Mouse (Mus musculus) embryo, embryonic 10 days (tissue): ENCODE measurements around the gene Cplx3.

Experiments used
- DNase-seq: peaks from one replicate; pipeline ENCODE4 v3.0.0-alpha.2; 2015; ENCODE audit warnings: low spot score

Gene Cplx3

DNA sequence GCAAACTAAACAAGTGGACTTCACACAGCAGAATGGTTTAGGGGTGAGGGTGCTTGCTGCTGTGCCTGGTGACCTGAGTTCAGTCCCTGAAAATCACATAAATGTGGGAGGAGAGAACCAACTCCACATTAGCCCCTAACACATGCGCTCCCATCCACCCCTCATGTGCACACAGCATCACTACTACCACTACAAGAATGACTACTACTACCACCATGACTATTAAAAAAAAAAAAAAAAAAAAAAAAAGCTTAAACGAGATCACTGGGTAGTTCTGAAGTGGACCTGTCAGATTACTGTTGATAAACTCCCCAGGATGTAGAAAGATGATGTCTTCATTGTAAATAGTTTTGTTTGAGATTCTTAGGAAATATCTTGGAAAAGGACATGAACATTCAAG lies 46.5 kb downstream of the Cplx3 start:
- no peak for DNase-seq

DNA sequence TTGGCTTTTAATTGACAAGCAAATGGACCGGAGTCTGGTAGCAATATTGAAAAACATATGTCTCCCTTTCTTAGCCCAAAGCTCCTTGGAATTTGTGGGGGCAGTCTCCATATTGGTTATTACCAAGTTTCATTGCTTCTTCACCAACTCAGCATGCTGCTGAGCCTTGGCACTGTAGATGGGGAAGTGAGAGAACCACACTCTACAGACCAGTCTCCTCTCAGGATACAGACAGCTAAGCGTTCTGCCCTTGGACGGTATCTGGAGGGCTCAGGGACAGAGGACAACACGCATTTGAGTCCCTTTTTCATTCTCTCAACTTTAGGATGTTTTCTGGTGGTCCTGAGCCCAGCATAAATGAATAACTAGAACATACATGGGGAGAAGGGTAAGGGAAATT lies 47.5 kb downstream of the Cplx3 start:
- DNase-seq = no peak

DNA sequence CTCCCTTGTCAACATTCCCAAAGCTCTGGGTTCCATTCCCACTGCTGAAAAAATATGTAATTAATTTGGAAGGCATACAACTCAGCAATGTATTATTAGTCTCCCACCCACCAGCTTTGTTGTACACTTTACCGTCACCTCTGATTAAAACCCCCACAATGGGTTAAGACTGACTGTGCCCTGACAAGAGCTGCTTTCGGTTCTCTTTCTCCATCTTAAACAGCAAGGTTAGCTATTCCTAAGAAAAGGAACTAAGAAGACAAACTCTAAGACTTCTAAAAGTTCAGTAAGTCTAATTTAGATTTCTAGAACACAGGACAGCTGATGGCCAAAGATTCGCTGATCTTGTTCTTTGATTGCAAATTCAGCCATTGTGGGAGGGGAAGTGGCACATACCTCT lies 48.9 kb downstream of the Cplx3 start:
- no peak for DNase-seq

DNA sequence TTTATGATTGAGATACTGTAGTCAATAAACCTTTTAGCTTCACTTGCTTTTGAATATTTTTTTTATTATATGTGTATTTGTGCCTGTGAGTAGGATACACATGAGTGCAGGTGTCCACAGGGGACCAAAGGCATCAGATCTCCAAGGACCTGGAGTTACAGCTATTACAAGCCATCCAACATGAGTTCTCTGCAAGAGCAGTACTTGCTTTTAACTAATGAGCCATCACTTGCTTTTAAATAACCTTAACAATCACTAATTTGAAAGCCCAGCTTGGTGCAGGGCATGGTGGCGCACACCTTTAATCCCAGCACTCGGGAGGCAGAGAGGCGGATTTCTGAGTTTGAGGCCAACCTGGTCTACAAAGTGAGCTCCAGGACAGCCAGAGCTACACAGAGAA lies 51.3 kb downstream of the Cplx3 start:
- DNase-seq = no peak

DNA sequence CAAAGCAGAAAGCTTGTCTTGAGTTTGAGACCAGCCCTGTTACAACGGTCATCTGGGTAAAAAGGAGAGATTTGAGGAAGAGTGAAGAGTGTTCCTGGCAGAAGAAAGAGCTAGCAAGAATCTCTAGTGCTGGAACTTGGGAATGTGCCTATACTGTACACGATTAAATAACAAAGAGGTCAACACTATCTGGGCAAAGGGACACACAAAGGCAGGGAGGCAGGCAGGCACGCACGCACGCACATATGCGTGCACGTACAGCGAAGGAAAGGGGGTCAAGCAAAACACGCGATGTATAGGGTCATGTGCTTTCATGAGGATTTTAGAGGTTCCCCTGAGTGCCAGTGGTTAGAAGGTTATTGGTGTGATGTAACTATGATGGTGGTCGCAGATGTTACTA lies 53.0 kb downstream of the Cplx3 start:
- DNase-seq = no peak

DNA sequence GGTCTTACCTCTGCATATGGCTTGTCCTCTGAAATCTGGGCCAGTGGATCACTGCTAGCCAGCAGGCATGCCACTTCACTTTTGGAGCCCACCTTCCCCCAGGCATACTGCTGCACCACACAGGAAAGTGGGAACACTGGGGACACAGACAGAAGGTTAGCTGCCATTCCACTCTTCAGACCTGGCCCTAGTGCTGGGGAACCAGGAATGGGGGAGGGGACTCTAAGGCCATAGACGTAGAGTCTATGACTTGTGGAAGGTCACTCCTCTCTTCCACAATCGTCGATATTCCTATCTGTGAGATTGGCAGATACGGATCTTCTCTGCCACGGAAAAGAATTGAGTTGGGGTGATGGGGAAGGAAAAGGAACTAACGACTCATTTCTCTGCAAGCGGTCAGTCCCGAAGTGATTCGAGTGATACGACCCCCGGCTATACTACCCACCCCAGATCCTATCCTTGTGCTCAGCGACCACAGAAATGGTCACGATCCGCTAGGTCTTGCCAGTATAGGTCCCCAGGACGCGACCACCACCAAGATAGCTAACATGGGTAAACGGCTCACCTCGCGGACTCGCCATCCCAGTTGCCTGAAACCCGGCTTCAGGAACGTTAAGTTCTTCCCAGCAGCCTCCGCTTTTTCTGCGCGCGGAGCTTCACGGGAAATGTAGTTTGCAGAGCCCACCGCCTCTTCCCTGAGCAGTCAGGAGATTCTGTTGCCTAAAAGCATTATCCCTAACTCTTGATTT lies 53.8 kb downstream of the Cplx3 start, which contains the start of gene Mpi:
Gene Mpi (minus strand): TSS at position 625 of the 749 bp plus-strand sequence.
- DNase-seq = peak; percentile 86

DNA sequence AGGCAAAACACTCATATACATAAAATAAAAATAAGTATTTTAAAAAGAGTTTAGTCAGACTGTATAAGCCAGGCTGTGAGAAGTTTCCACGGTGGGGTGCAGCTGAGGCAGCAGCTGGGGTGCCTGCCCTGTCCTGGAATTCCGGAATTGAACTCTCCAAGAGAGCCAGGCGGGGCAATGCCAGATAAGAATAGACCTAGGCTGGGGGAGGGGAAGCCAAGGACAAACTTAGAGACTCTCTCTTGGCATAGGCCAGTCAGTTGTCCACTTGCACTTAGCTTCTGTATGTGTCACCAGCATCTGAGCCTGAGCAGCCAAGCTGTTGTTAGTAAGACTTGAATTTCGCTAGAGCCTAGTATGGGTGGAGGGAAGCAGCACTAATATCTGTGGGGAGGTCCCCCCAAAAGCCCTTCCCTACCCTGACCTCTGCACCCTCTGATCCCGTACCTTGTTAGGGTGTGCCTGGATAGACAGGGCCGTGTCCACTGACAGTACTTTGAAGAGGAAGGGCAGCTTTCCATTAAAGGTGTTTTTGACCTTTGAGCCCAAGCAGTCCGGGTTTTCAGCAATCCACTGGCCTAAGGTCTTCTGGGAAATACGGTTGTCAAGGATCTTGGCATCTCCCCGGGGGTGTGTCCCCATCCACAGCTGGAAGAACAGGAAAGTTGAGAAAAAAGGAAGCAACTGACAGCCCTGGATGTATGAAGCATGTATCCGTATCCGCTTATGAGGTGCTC lies 55.8 kb downstream of the Cplx3 start:
- DNase-seq = no peak
